Mouse (Mus musculus) left cerebral cortex, postnatal 14 days (tissue): ENCODE results near the gene Cstl1. TPM values are rescaled to one million over a fixed set of nuclear protein-coding genes. Genes with fewer than 3 reads are reported as not detected.
"Not testable (repeated sequence)": the region's sequence is repeated elsewhere in the genome, so short reads cannot be mapped to it uniquely, and the experiment has no call there.

Experiments used
- DNase-seq, 2 experiments: peaks; one replicate each; pipeline ENCODE4 v3.0.0; 2021 to 2022; ENCODE audit warnings: low spot score in 2 of 2, mixed read lengths in 1 of 2
- intact Hi-C: fragments of 180-260 bp; cut with DNase I; formaldehyde crosslinking; loops from one replicate; pipeline ENCODE4 v1.15.1; 2025
- long read RNA-seq, 2 experiments: library from polyadenylated mRNA; stranded (forward); transcript quantifications; one replicate each; pipeline ENCODE4 v2.0.0; 2021
- total RNA-seq, 2 experiments: library from RNA; stranded (reverse); gene quantifications; 2 replicates each; pipeline ENCODE4 v1.2.3; 2021

Gene Cstl1
- not detected for total RNA-seq
- long read RNA-seq, experiment 1, result 0 reads
- long read RNA-seq, experiment 2, result 0 reads

DNA sequence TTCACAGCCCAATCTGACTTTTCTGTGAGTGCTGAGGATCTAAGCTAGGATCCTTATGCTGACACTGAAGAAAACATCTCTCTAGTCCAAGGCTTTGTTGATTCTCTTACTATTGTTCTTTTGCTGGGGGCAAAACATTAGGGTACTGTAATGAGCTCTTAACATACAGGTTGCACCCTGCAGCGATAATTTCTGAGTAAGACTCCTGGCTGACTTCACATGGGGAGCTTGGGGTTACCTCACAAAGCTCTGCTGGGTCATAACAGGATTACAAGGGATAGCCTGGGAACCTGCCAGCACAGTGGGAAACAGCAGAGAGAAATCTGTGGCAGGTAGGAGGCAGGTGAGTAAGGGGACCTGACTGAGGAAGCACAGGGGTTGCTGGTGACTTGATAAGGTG lies at the start of gene Cstl1:
Gene Cstl1, plus strand, starts transcription at position 301 of the 400 bp plus-strand sequence.
- no peak for DNase-seq
- intact Hi-C loops, result no loop called here

- DNase-seq, result peak in 1 of 2 experiments; percentile 78
- intact Hi-C loops, result no loop called here
Measured at GRCm38 (mm10) chr2:148706409-148707201, 43.6 kb upstream of the Cstl1 start.

DNA sequence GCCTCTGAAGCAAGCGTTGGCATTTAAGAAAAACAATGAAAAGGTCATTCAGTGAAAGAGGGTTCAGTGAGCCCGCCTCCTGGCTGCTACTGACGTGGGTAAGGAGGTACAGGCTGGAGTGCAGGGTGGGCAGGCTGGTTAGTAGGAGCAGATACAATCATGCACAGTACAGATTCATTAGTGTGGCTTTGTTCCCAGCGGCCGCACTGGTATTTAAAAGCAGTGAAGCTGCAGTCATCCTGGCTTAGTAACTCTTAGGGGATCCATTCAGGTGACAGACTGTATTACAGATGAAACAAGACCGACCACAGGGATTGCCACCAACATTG lies 43.0 kb upstream of the Cstl1 start:
- intact Hi-C loops, result no loop called here
- no peak for DNase-seq

DNA sequence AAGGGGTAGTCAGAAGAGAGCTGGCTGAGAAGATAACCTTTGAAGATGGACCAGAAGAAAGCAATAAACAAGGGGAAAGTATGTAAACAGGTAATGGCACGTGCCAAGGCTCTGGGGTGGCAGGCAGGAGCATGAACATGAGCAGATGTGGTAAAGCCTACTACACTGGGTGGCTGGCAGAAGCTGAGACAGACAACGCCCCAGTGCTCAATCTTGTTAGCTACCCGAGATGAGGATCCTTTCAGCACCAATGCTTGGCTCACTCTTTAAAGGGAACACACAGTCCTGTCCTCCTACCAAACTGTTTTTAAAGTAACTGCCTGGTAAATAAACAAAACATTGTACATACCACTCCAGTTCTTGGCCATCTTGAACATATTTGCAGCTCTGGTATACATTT lies 37.8 kb upstream of the Cstl1 start:
- DNase-seq, result no peak
- intact Hi-C loops, result no loop called here

- DNase-seq, result no peak
- intact Hi-C loops, result no loop called here
Measured at GRCm38 (mm10) chr2:148717072-148717471, 33.1 kb upstream of the Cstl1 start.

DNA sequence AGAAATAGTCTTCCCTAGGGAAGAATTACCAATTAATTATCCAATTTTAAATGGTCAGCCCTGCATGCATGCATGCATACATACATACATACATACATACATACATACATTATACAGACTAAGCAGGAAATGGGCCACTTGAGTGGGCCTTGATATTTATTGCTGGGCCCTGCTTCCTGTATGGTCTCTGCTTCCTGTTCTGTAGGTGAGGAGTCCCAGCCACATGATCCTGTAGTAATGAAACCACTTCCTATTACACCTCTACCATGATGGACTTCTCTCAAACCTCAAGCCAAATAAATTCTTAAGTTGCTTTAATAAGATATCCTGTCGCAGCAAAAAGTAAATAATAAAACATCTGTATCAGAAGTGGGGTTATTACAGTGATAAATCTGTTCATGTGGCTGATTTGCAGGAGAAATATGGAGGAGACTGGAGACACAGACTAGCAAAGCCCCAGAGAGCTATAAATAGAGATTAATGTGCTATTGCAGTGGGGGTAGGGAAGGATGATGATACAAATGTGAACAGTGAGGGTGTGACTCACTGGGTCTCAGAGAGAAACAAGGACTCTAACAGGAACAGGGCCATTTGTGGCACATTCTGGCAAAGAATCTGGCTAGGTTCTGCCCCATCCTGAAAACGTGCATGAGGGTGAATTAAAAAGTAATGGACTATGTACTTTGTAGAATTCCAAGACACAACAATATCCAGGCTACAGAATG lies 30.7 kb upstream of the Cstl1 start:
- intact Hi-C loops, result no loop called here

GRCm38 (mm10) chr2:148731614-148732326 lies 18.4 kb upstream of the Cstl1 start:
- intact Hi-C loops, result loop anchor here (2.0 kb wide), 1 partner anchor 51 kb away; the partner anchor contains the start of gene Gzf1
- peak; percentile 21 to 25 for DNase-seq

More for the DNA sequence above, 30.7 kb upstream of the Cstl1 start:
- DNase-seq, result no peak

- intact Hi-C loops, result no loop called here
- peak; percentile 95 to 96 for DNase-seq
Measured at GRCm38 (mm10) chr2:148732327-148733000, 17.7 kb upstream of the Cstl1 start, which contains the start of gene Napb. Gene Napb (minus strand): TSS chr2:148732467.

DNA sequence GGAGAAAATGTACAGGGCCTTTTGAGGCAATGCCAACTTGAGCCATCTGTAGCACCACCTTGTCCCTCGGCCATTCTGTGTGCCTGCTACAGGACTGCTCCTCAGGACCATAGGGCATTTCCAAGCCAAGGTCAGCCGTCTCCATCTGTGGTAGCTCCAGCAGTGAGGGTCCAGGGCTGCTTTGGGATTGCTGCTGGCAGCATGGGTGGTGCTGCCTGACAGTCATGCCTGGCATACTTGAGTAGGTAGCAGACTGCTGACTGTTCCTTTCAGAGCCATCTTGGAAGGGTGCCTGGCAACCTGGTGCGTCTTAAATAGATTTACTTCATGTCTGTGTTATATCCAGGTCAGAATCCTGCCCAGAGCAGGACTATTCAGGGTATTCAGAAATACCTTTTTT lies 7.2 kb upstream of the Cstl1 start:
- intact Hi-C loops, result no loop called here
- DNase-seq, result peak; percentile 50 to 70

GRCm38 (mm10) chr2:148743846-148744407 lies 6.2 kb upstream of the Cstl1 start:
- DNase-seq, result no peak
- intact Hi-C loops, result no loop called here

GRCm38 (mm10) chr2:148751893-148752813 lies 2.0 kb downstream of the Cstl1 start:
- peak; percentile 89 for DNase-seq
- intact Hi-C loops, result loop anchor here (1.0 kb wide), 1 partner anchor 150 kb away; no protein-coding TSS in a partner anchor

GRCm38 (mm10) chr2:148754310-148754846 lies 4.2 kb downstream of the Cstl1 start:
- DNase-seq, result no peak
- intact Hi-C loops, result no loop called here

GRCm38 (mm10) chr2:148763648-148764388 lies 13.7 kb downstream of the Cstl1 start:
- DNase-seq, result no peak
- intact Hi-C loops, result no loop called here

DNA sequence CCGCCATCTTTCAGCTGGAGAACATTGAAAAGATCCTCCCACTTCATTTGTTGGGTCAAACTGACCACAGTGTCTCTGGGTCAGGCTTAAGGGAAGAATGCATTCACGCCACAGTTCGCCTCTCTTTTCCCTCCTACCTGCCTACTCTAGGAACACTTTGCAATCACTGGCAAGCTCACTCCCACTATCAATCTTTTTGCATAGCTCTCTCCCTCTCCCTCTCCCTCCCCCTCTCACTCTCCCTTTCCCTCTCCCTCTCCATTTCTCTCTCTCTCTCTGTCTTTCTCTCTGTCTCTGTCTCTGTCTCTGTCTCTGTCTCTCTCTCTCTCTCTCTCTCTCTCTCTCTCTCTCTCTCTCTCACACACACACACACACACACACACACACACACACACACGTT lies 21.2 kb downstream of the Cstl1 start, which contains the start of gene Cst11:
Gene Cst11, minus strand, starts transcription at position 101 of the 400 bp plus-strand sequence.
- intact Hi-C loops, DNase-seq: not testable (repeated sequence)

DNA sequence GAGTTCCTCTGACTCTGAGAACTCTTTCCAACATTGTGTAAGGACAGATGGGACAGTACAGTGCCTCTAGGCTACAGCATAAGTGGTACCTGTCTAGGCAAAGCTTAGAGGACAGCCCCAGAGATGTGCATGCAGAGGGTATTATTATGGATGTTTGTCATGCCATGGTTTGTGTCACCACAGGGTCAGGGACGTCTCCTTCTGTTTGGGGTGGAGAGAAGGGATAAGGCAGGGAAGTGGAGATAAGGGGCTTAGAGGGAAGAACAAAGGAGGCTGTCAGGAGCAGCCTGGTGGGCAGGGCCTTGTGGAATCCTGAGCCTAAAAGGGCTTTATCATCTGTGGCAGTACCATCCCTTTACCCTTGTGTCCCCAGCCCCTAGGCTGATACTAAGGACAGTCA lies 31.6 kb downstream of the Cstl1 start, which contains the start of gene 8030411F24Rik:
Gene 8030411F24Rik, plus strand, starts transcription at position 301 of the 400 bp plus-strand sequence.
- intact Hi-C loops, result no loop called here
- no peak for DNase-seq

GRCm38 (mm10) chr2:148789142-148789541 lies 39.0 kb downstream of the Cstl1 start, which contains the start of gene Cst12:
Gene Cst12 (plus strand): TSS chr2:148789361.
- no peak for DNase-seq
- intact Hi-C loops, result no loop called here

GRCm38 (mm10) chr2:148798485-148798884 lies 48.3 kb downstream of the Cstl1 start, which contains the start of gene Cst8:
Gene Cst8 (plus strand): TSS chr2:148798785.
- intact Hi-C loops, result no loop called here
- DNase-seq, result no peak
